Mouse (Mus musculus) left cerebral cortex, adult 2 months (tissue): Measurements from ENCODE around the gene Ccdc13. TPM values are rescaled to one million over a fixed set of nuclear protein-coding genes. Genes with fewer than 3 reads are reported as not detected.

Experiments
- DNase-seq, 2 experiments: peaks; one replicate each; pipeline ENCODE4 v3.0.0; 2021 to 2022; ENCODE audit warnings: low spot score in 2 of 2, mixed read lengths in 1 of 2; ENCODE audit errors: extremely low spot score in 1 of 2
- H3K27ac ChIP-seq: fragments of 200-600 bp; 2 replicates; pipeline ENCODE4 v1.8.1; 2022
- H3K4me3 ChIP-seq: fragments of 200-600 bp; 2 replicates; pipeline ENCODE4 v1.8.1; 2022
- CTCF ChIP-seq: fragments of 200-600 bp; IDR thresholded peaks from 2 replicates; pipeline ENCODE4 v1.8.1; 2022; ENCODE audit warnings: antibody characterized with exemption, mild to moderate bottlenecking, moderate library complexity
- intact Hi-C: fragments of 180-260 bp; cut with DNase I; formaldehyde crosslinking; loops from one replicate; pipeline ENCODE4 v1.15.1; 2025
- total RNA-seq, 2 experiments: library from RNA; stranded (reverse); gene quantifications; 2 replicates each; pipeline ENCODE4 v1.2.3; 2021

Ccdc13 gene
- total RNA-seq, 2 experiments from 2014 or later: 5.7 to 6.2 TPM

DNA sequence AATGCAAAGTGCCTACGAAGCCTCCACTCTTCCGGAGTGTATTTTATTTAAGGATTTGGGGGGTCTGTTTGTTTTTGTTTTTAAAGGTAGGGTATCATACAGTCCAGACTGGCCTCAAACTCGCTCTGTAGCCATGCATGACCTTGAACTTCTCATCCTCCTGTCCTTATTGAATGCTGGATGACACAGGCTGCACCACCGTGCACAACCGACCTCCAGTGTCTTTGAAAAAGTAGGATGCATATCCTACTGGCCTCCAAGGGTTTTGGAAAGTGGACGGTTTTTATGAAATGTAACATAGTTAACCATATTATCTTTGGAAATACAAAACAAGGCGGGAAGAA, 333 bp upstream of the Ccdc13 start:
- H3K27ac ChIP-seq: peak overlapping the region; percentile 44; the same call in 1 of the 2 replicates
- DNase-seq: no peak
- H3K4me3 ChIP-seq: peak overlapping the region; percentile 58
- TF ChIP-seq CTCF: no peak
- intact Hi-C loops: no loop called here

DNA sequence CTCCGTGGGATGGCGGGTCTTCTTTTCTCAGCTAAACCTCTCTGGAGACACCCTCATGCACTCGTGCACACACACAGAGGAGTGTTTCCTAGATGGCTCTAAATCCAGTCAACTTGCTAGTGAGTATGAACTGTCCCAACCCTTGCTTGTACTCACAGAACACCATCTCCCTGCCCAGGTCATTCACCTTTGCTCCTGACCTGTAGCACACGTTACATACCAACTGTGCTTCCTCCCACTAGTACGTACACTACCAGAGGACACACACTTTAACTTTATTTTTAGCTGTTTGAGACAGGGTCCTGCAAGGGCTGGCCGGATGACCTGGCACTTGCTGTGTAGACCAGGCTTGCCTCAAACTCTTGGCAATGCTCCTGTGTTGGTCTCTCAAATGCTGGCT, 1.3 kb downstream of the Ccdc13 start:
- no peak for DNase-seq
- TF ChIP-seq CTCF: no peak
- no peak overlapping the region for H3K27ac ChIP-seq
- intact Hi-C loops: no loop called here
- no peak overlapping the region for H3K4me3 ChIP-seq

GRCm38 (mm10) chr9:121833825-121834224, 5.4 kb downstream of the Ccdc13 start:
- TF ChIP-seq CTCF: no peak
- no peak for DNase-seq
- Histone ChIP-seq H3K27ac (no peak overlapping the region), H3K4me3 (no peak overlapping the region)
- intact Hi-C loops: no loop called here

GRCm38 (mm10) chr9:121830956-121831293, 8.3 kb downstream of the Ccdc13 start:
- Histone ChIP-seq H3K4me3 (no peak overlapping the region), H3K27ac (no peak overlapping the region)
- peak; percentile 82 to 90 for DNase-seq
- intact Hi-C loops: loop anchor here (2.0 kb wide), 1 partner anchor 72 kb away; the partner anchor contains the start of gene Zfp651
- TF ChIP-seq CTCF: peak; percentile 94

GRCm38 (mm10) chr9:121830243-121830955, 8.9 kb downstream of the Ccdc13 start:
- H3K4me3 ChIP-seq: no peak overlapping the region
- DNase-seq: peak; percentile 54 to 57
- intact Hi-C loops: loop anchor here (2.0 kb wide), 1 partner anchor 72 kb away; the partner anchor contains the start of gene Zfp651
- no peak overlapping the region for H3K27ac ChIP-seq
- peak; percentile 66 for TF ChIP-seq CTCF

DNA sequence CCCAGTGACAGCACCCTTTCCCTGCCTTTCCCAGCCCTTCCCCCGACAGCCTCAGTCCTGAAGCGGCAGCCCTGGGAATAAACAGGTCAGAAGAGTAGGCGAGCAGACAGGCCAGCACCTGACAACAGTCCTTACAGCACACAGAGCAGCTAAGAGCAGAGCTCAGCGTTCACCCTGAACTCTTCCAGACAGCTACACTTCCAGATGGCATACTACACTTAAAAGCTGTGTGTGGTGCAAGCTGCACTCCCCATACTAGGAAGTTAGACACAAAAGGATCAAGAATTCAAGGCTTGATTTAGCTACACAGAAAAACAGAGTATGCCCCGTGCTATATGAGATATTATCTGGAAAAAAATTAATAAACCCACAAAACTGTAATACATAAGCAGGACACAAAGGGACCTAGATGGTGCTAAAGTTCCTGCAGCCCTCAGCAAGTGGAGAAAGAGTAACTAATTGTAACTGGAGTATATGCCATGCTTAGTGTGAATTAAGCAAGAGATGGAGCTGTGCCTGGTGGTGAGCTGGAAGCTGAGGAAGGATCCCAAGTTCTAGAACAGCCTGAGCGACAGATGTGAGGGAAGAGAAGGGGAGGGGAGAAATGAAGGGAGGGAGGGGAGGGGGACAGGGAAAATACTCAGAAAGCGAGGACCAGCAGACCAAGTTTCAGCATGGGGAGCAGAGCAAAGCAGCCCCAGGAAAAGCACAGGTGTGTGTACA, 9.8 kb downstream of the Ccdc13 start:
- H3K27ac ChIP-seq: no peak overlapping the region
- intact Hi-C loops: loop anchor here (5.0 kb wide), 1 partner anchor 37 kb away; the partner anchor contains the start of gene Hhatl
- TF ChIP-seq CTCF: no peak
- H3K4me3 ChIP-seq: no peak overlapping the region
- no peak for DNase-seq

DNA sequence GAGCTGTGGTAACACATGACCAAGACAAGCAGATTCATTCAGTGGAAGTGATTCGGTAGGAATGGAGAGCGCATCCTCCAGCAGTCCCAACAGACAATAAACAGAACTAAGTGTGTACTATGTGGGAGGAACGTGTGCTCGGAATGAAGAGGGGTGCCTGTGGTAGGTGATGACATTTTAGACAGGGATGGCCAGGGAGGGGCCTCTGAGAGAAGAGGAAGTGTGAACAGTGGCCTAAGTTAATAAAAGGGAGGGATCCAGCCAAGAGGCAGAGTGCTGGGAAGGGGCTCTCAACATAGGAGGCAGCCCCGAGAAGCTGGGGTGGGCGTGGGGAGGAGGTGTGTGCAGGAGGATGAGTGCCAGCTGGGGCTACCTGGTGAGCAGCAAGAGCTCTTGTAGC, 10.9 kb downstream of the Ccdc13 start:
- no peak for DNase-seq
- Histone ChIP-seq H3K27ac (no peak overlapping the region), H3K4me3 (no peak overlapping the region)
- TF ChIP-seq CTCF: no peak
- intact Hi-C loops: loop anchor here (5.0 kb wide), 1 partner anchor 36 kb away; the partner anchor contains the start of gene Hhatl

DNA sequence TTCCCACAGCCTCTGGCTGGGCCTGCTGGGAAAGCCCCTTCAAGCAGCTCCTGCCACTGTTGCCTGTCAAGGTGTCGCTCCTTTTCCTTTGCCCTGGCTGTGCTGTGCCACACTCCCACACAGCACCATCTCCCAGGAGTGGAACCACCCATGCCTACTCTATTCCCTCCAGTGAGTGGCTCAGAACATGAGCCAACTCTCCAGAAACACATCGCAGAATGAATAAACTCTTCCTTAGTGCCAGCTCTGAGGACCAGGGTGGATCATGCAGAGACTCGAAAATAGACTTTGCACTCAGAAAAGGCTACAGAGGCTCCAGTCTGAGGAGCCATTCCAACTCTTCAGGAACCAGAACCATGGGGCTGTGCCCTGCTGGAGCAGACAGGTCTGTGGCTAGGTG, 12.9 kb downstream of the Ccdc13 start:
- DNase-seq: no peak
- no peak for TF ChIP-seq CTCF
- Histone ChIP-seq H3K4me3 (no peak overlapping the region), H3K27ac (peak overlapping the region; percentile 71)
- intact Hi-C loops: loop anchor here (1.0 to 5.0 kb wide), 2 partner anchors 34 to 48 kb away; partner anchors contain the start of gene Hhatl

GRCm38 (mm10) chr9:121823991-121824390, 15.3 kb downstream of the Ccdc13 start:
- DNase-seq: no peak
- no peak for TF ChIP-seq CTCF
- H3K27ac ChIP-seq: peak overlapping the region; percentile 53; the same call in 1 of the 2 replicates
- intact Hi-C loops: loop anchor here (5.0 kb wide), 1 partner anchor 62 kb away; no protein-coding TSS in a partner anchor
- no peak overlapping the region for H3K4me3 ChIP-seq

DNA sequence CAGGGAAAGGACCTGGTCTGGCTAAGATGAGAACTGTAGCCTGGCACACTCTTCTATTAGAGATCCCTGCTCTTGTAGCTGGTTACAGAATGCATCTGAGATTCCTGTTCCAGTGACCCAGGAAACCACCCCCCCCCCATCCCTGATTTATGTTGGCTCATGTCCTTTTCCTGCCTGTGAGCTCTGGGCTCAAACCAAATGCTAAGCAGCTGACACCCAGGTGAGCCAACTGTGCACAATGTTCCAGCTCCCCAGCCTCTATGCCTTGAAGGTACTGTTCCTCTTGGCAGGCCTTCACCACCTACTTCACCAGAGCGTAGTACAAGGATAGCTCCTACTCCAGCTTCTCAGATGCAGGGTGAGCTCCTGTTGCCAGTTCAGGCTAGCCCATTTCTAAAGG, 16.2 kb downstream of the Ccdc13 start:
- Histone ChIP-seq H3K27ac (peak overlapping the region; percentile 53), H3K4me3 (no peak overlapping the region)
- DNase-seq: no peak
- intact Hi-C loops: loop anchor here (5.0 kb wide), 1 partner anchor 61 kb away; no protein-coding TSS in a partner anchor
- TF ChIP-seq CTCF: no peak

- intact Hi-C loops: loop anchor here (5.0 kb wide), 1 partner anchor 60 kb away; no protein-coding TSS in a partner anchor
- no peak for TF ChIP-seq CTCF
- no peak overlapping the region for H3K4me3 ChIP-seq
- H3K27ac ChIP-seq: peak overlapping the region; percentile 9; the same call in 1 of the 2 replicates
- DNase-seq: no peak
Measured at GRCm38 (mm10) chr9:121822585-121822991, 16.7 kb downstream of the Ccdc13 start.

DNA sequence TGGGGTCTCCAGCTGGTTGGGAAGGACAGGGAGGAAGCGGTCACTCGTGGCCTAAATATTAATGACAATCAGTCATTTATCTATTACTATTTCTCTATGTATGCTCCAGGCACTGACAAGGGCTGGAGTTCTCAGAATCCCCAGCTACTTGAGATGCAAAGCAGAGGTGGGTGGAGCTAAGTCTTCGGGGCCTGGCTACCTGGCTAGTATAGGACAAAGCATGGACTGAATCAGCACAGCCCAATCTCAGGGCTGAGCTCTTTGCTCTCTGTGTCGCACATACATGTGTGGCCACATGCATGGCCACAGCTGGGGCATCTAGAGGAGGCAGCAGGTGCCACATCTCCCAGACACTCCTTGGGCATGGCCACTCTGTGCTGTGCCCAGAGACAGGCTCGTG, 18.5 kb downstream of the Ccdc13 start:
- no peak for DNase-seq
- Histone ChIP-seq H3K4me3 (no peak overlapping the region), H3K27ac (no peak overlapping the region; the same call in 1 of the 2 replicates)
- intact Hi-C loops: loop anchor here (5.0 kb wide), 1 partner anchor 58 kb away; no protein-coding TSS in a partner anchor
- TF ChIP-seq CTCF: no peak
